Mouse (Mus musculus) layer of hippocampus, adult 8-10 months (tissue): ENCODE data around the gene Mphosph10. TPM values are rescaled to one million over a fixed set of nuclear protein-coding genes. Genes with fewer than 3 reads are reported as not detected.

Experiments
- DNase-seq, 2 experiments: peaks; one replicate each; pipeline ENCODE4 v3.0.0; 2022; ENCODE audit warnings: low spot score in 2 of 2
- total RNA-seq, 4 experiments: library from RNA; stranded (reverse); gene quantifications; 2 replicates each; pipeline ENCODE4 v1.2.4; 2022

The Mphosph10 gene
- 10 to 100 TPM; 19.9 to 25.9 (median 22.9) TPM for total RNA-seq

- peak; percentile 92 to 93 for DNase-seq
Observed at GRCm38 (mm10) chr7:64392122-64392818, at the start of gene Mphosph10, which contains the start of gene Mcee. TSS of gene Mphosph10 (minus strand) at chr7:64392268. TSS of gene Mcee (plus strand) at chr7:64392607.

GRCm38 (mm10) chr7:64440519-64440918, 48.5 kb upstream of the Mphosph10 start:
- DNase-seq, result no peak

GRCm38 (mm10) chr7:64439595-64440518, 47.8 kb upstream of the Mphosph10 start:
- no peak for DNase-seq

- peak in 1 of 2 experiments; percentile 14 for DNase-seq
Observed at GRCm38 (mm10) chr7:64424861-64425260, 32.8 kb upstream of the Mphosph10 start.

GRCm38 (mm10) chr7:64403989-64404388, 11.9 kb upstream of the Mphosph10 start:
- no peak for DNase-seq

- no peak for DNase-seq
Observed at GRCm38 (mm10) chr7:64402452-64402851, 10.4 kb upstream of the Mphosph10 start.

- DNase-seq, result no peak
Observed at GRCm38 (mm10) chr7:64400725-64401124, 8.7 kb upstream of the Mphosph10 start.

- no peak for DNase-seq
Observed at GRCm38 (mm10) chr7:64392819-64393151, 717 bp upstream of the Mphosph10 start.

GRCm38 (mm10) chr7:64391479-64391878, 589 bp downstream of the Mphosph10 start:
- DNase-seq, result no peak

GRCm38 (mm10) chr7:64373830-64374562, 18.1 kb downstream of the Mphosph10 start, which contains the start of gene Fan1:
TSS of gene Fan1 (minus strand) at chr7:64374095.
- DNase-seq, result peak; percentile 83 to 89

GRCm38 (mm10) chr7:64373147-64373829, 18.8 kb downstream of the Mphosph10 start:
- DNase-seq, result no peak

GRCm38 (mm10) chr7:64371940-64372878, 19.9 kb downstream of the Mphosph10 start:
- no peak for DNase-seq

- DNase-seq, result no peak
Observed at GRCm38 (mm10) chr7:64369841-64370240, 22.2 kb downstream of the Mphosph10 start.

GRCm38 (mm10) chr7:64365863-64366262, 26.2 kb downstream of the Mphosph10 start:
- no peak for DNase-seq

GRCm38 (mm10) chr7:64360586-64360945, 31.5 kb downstream of the Mphosph10 start:
- DNase-seq, result peak; percentile 61 to 75

GRCm38 (mm10) chr7:64359943-64360585, 32.0 kb downstream of the Mphosph10 start:
- no peak for DNase-seq

- no peak for DNase-seq
Observed at GRCm38 (mm10) chr7:64358666-64359065, 33.4 kb downstream of the Mphosph10 start.

- DNase-seq, result peak; percentile 76 to 79
Observed at GRCm38 (mm10) chr7:64357405-64357804, 34.7 kb downstream of the Mphosph10 start.

GRCm38 (mm10) chr7:64356661-64357060, 35.4 kb downstream of the Mphosph10 start:
- no peak for DNase-seq
